Mouse (Mus musculus): ENCODE data around the gene Homer1. TPM values are rescaled to one million over a fixed set of nuclear protein-coding genes. Genes with fewer than 3 reads are reported as not detected.

Gene Homer1
- total RNA-seq (2012; rRNA removed), result 16.2 and 16.4 TPM in 2 replicates
- total RNA-seq (2014; rRNA removed), result 32.2 and 35.7 TPM in 2 replicates
- 12.6 and 14.6 TPM in 2 replicates for polyA plus RNA-seq (2012; ENCODE audit: insufficient read length, low read depth)

DNA sequence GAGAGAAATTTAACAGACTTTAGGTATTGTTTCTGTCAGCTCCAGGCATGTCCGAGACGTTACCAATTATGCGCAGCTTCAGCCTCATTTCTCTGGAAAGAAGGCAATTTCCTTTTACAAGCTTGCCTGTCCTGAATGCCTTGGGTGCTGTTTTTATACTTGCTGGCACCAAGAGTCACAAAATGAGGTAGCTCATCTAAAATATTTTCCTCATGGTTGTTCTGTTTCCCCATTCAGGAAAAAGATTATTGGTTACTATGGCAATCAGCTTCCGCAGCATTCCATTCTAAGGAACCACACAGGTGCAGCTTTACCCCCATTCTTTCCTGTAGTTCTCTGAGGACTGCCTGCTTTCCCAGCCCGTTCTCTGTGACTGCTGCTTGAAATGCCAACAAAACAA is at the start of gene Homer1:
Gene Homer1, plus strand, starts transcription at position 320 of the 400 bp plus-strand sequence.
- peaks cover 0 to 15% of the 10 kb centered on the region in 2 experiments for H3K36me3 ChIP-seq (replicated peaks in 1 of 2; ENCODE audit: control insufficient read depth in 1 of 2, insufficient read depth in 1 of 2, low read length in 1 of 2)
- no peak within 1 kb of the TSS for H3K4me3 ChIP-seq (replicated peaks in 1 of 3; ENCODE audit: low read depth in 2 of 3, low read length in 2 of 3, poor library complexity in 1 of 3)
- peaks cover 4 to 21% of the 10 kb centered on the region in 2 experiments for H3K4me1 ChIP-seq (ENCODE audit: control insufficient read depth in 1 of 2, insufficient read depth in 2 of 2)
- H3K4me2 ChIP-seq (ENCODE audit: insufficient read depth, low read depth, poor library complexity, severe bottlenecking), result no peak within 1 kb of the TSS
- dilution Hi-C loops (cut with MboI; ENCODE audit: extremely low pct_ligation_motif_present, extremely low pct_unique_long_range_greater_than_20kb, low sequenced_read_pairs), result no loop called here
- no peak for DNase-seq (ENCODE audit: extremely low read depth)
- H3K79me2 ChIP-seq (replicated peaks; ENCODE audit: control insufficient read depth, extremely low read depth, insufficient read depth, poor library complexity, severe bottlenecking), result peaks cover under 1% of the 10 kb centered on the region
- no peaks in the 10 kb centered on the region for H3K27me3 ChIP-seq (replicated peaks)
- no peak within 1 kb of the TSS for H3K9ac ChIP-seq (ENCODE audit: insufficient read depth, low read depth)
- TF ChIP-seq RCOR1 (conservative IDR thresholded peaks at IDR 0.05; ENCODE audit: low read depth, low read length) (no peak), POLR2AphosphoS2 (IDR thresholded peaks at IDR 0.05; ENCODE audit: low read depth, low read length) (no peak), GABPA (IDR thresholded peaks at IDR 0.05; ENCODE audit: insufficient replicate concordance, low read depth, low read length) (no peak), RAD21 (IDR thresholded peaks at IDR 0.05; ENCODE audit: low read depth, low read length) (no peak), CHD1 (IDR thresholded peaks at IDR 0.05; ENCODE audit: low read depth, low read length) (no peak), SMC3 (IDR thresholded peaks at IDR 0.05; ENCODE audit: low read depth, low read length) (no peak), ZNF384 (IDR thresholded peaks at IDR 0.05; ENCODE audit: low read depth, low read length) (no peak), EP300 (IDR thresholded peaks at IDR 0.05; ENCODE audit: low read length) (no peak)
- no peak within 1 kb of the TSS for H3K27ac ChIP-seq (ENCODE audit: insufficient read depth, low read depth)
- in situ Hi-C loops (cut with MboI; ENCODE audit: low pct_ligation_motif_present, low pct_unique_long_range_greater_than_20kb, low sequenced_read_pairs), result no loop called here
- H3K9me3 ChIP-seq (replicated peaks; ENCODE audit: low read length), result no peaks in the 10 kb centered on the region

- dilution Hi-C loops (cut with MboI; ENCODE audit: extremely low pct_ligation_motif_present, extremely low pct_unique_long_range_greater_than_20kb, low sequenced_read_pairs), result no loop called here
- DNase-seq (ENCODE audit: extremely low read depth), result no peak
- H3K36me3 ChIP-seq (replicated peaks in 1 of 2; ENCODE audit: control insufficient read depth in 1 of 2, insufficient read depth in 1 of 2, low read length in 1 of 2), result no peaks in the 10 kb centered on the region
- no peak overlapping the region for H3K4me2 ChIP-seq (ENCODE audit: insufficient read depth, low read depth, poor library complexity, severe bottlenecking)
- no peaks in the 10 kb centered on the region for H3K9me3 ChIP-seq (replicated peaks; ENCODE audit: low read length)
- H3K4me1 ChIP-seq (ENCODE audit: control insufficient read depth in 1 of 2, insufficient read depth in 2 of 2), result peaks cover 10 to 26% of the 10 kb centered on the region in 2 experiments; a peak in 3 of 4 replicates
- H3K4me3 ChIP-seq (replicated peaks in 1 of 3; ENCODE audit: low read depth in 2 of 3, low read length in 2 of 3, poor library complexity in 1 of 3), result no peak overlapping the region
- no peak overlapping the region for H3K27ac ChIP-seq (ENCODE audit: insufficient read depth, low read depth)
- H3K9ac ChIP-seq (ENCODE audit: insufficient read depth, low read depth), result no peak overlapping the region
- no peaks in the 10 kb centered on the region for H3K27me3 ChIP-seq (replicated peaks)
- in situ Hi-C loops (cut with MboI; ENCODE audit: low pct_ligation_motif_present, low pct_unique_long_range_greater_than_20kb, low sequenced_read_pairs), result loop anchor here (25.0 kb wide), 1 partner anchor 489 kb away; no protein-coding TSS in a partner anchor
- no peak for TF ChIP-seq SIN3A (IDR thresholded peaks at IDR 0.05; ENCODE audit: low read length)
- no peak for TF ChIP-seq CHD1 (IDR thresholded peaks at IDR 0.05; ENCODE audit: low read depth, low read length)
- no peak for TF ChIP-seq EP300 (IDR thresholded peaks at IDR 0.05; ENCODE audit: low read length)
- no peak for TF ChIP-seq ELF1 (IDR thresholded peaks at IDR 0.05; ENCODE audit: low read depth, low read length)
- TF ChIP-seq JUN (IDR thresholded peaks at IDR 0.05; ENCODE audit: insufficient read depth, low read depth, low read length), result no peak
- TF ChIP-seq PAX5 (IDR thresholded peaks at IDR 0.05; ENCODE audit: low read length), result no peak
- no peaks in the 10 kb centered on the region for H3K79me2 ChIP-seq (replicated peaks; ENCODE audit: control insufficient read depth, extremely low read depth, insufficient read depth, poor library complexity, severe bottlenecking)
Measured at GRCm38 (mm10) chr13:93251732-93252131, 47.7 kb upstream of the Homer1 start.

DNA sequence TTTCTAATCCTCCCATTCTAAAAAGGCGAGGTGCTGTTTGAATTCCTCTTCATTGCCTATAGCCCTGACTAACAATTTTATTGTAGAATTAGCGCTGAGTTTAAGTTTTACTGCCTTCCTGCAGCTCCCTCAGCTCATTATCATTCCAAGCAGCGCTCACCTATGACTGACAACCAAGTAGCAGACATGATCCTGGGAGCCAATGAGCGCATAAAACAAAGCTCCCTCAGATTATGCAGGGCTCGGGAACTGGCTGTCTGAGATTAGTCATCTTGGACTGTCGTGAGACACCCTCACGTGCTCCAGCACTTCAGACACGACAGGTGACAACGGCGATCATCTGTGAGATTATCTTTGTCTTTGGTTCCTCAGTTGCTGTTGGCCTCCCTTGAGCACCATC is 47.3 kb upstream of the Homer1 start:
- Histone ChIP-seq H3K4me2 (ENCODE audit: insufficient read depth, low read depth, poor library complexity, severe bottlenecking) (no peak overlapping the region), H3K9ac (ENCODE audit: insufficient read depth, low read depth) (no peak overlapping the region), H3K4me3 (replicated peaks in 1 of 3; ENCODE audit: low read depth in 2 of 3, low read length in 2 of 3, poor library complexity in 1 of 3) (no peak overlapping the region), H3K27ac (ENCODE audit: insufficient read depth, low read depth) (no peak overlapping the region), H3K36me3 (replicated peaks in 1 of 2; ENCODE audit: control insufficient read depth in 1 of 2, insufficient read depth in 1 of 2, low read length in 1 of 2) (no peaks in the 10 kb centered on the region), H3K9me3 (replicated peaks; ENCODE audit: low read length) (no peaks in the 10 kb centered on the region), H3K27me3 (replicated peaks) (no peaks in the 10 kb centered on the region), H3K4me1 (ENCODE audit: control insufficient read depth in 1 of 2, insufficient read depth in 2 of 2) (peaks cover 10 to 26% of the 10 kb centered on the region in 2 experiments; a peak in 3 of 4 replicates), H3K79me2 (replicated peaks; ENCODE audit: control insufficient read depth, extremely low read depth, insufficient read depth, poor library complexity, severe bottlenecking) (no peaks in the 10 kb centered on the region)
- dilution Hi-C loops (cut with MboI; ENCODE audit: extremely low pct_ligation_motif_present, extremely low pct_unique_long_range_greater_than_20kb, low sequenced_read_pairs) (no loop called here), in situ Hi-C loops (cut with MboI; ENCODE audit: low pct_ligation_motif_present, low pct_unique_long_range_greater_than_20kb, low sequenced_read_pairs) (loop anchor here (25.0 kb wide), 1 partner anchor 490 kb away; no protein-coding TSS in a partner anchor)
- DNase-seq (ENCODE audit: extremely low read depth), result no peak
- TF ChIP-seq MAZ (IDR thresholded peaks at IDR 0.05; ENCODE audit: low read depth, low read length), result no peak
- TF ChIP-seq CHD2 (IDR thresholded peaks at IDR 0.05; ENCODE audit: low read length), result no peak
- no peak for TF ChIP-seq MAX (IDR thresholded peaks at IDR 0.05; ENCODE audit: low read length)
- TF ChIP-seq ETS1 (conservative IDR thresholded peaks at IDR 0.05; ENCODE audit: low read depth, low read length), result no peak
- TF ChIP-seq E2F4 (IDR thresholded peaks at IDR 0.05; ENCODE audit: insufficient replicate concordance, low read depth, low read length), result no peak
- no peak for TF ChIP-seq CTCF (conservative IDR thresholded peaks at IDR 0.05 in 1 of 2, IDR thresholded peaks at IDR 0.05 in 1 of 2; ENCODE audit: low read depth in 2 of 2, low read length in 2 of 2)
- TF ChIP-seq BHLHE40 (IDR thresholded peaks at IDR 0.05; ENCODE audit: low read depth, low read length), result no peak
- TF ChIP-seq HCFC1 (IDR thresholded peaks at IDR 0.05; ENCODE audit: low read depth, low read length), result no peak
- no peak for TF ChIP-seq JUN (IDR thresholded peaks at IDR 0.05; ENCODE audit: insufficient read depth, low read depth, low read length)
- no peak for TF ChIP-seq PAX5 (IDR thresholded peaks at IDR 0.05; ENCODE audit: low read length)
- TF ChIP-seq KAT2A (IDR thresholded peaks at IDR 0.05; ENCODE audit: insufficient replicate concordance, low read length), result no peak
- no peak for TF ChIP-seq USF1 (IDR thresholded peaks at IDR 0.05; ENCODE audit: low read depth, low read length)
- no peak for TF ChIP-seq SMC3 (IDR thresholded peaks at IDR 0.05; ENCODE audit: low read depth, low read length)
- no peak for TF ChIP-seq ZC3H11A (IDR thresholded peaks at IDR 0.05; ENCODE audit: low read depth, low read length)
- no peak for TF ChIP-seq ZKSCAN1 (IDR thresholded peaks at IDR 0.05; ENCODE audit: borderline replicate concordance, low read depth, low read length)
- TF ChIP-seq NELFE (IDR thresholded peaks at IDR 0.05; ENCODE audit: low read depth, low read length), result no peak

All from CH12.LX (cell line).